Mouse (Mus musculus): ENCODE measurements around the gene Wfdc21.

- no peak for TF ChIP-seq POLR2A (IDR thresholded peaks at IDR 0.05; ENCODE audit: borderline replicate concordance, insufficient read depth, low read length)
- TF ChIP-seq CTCF (IDR thresholded peaks at IDR 0.05; ENCODE audit: borderline replicate concordance, insufficient read depth, low read depth, low read length): no peak
Measured at GRCm38 (mm10) chr11:83731116-83731515, 15.6 kb upstream of the Wfdc21 start.

Data from cerebellum, adult 2 months (tissue).